Mouse (Mus musculus) natural killer cell, adult 2 months (primary cell): ENCODE data around the gene Gm17455.

Experiments
- DNase-seq, 2 experiments: peaks; one replicate each; pipeline ENCODE4 v3.0.0; 2022; ENCODE audit warnings: low spot score in 2 of 2

Gm17455 gene

GRCm38 (mm10) chr10:60373543-60373936 lies 26.0 kb upstream of the Gm17455 start:
- DNase-seq, result no peak

GRCm38 (mm10) chr10:60373937-60374578 lies 25.5 kb upstream of the Gm17455 start:
- no peak for DNase-seq

GRCm38 (mm10) chr10:60376704-60377103 lies 22.8 kb upstream of the Gm17455 start:
- no peak for DNase-seq

GRCm38 (mm10) chr10:60379419-60379957 lies 20.0 kb upstream of the Gm17455 start:
- no peak for DNase-seq

- DNase-seq, result no peak
Observed at GRCm38 (mm10) chr10:60380229-60380628, 19.3 kb upstream of the Gm17455 start.

- peak; percentile 29 to 39 for DNase-seq
Observed at GRCm38 (mm10) chr10:60381142-60381925, 18.2 kb upstream of the Gm17455 start.

GRCm38 (mm10) chr10:60388332-60388731 lies 11.2 kb upstream of the Gm17455 start:
- DNase-seq, result no peak

GRCm38 (mm10) chr10:60389447-60389865 lies 10.1 kb upstream of the Gm17455 start:
- DNase-seq, result peak; percentile 61 to 71

- peak in 1 of 2 experiments; percentile 23 for DNase-seq
Observed at GRCm38 (mm10) chr10:60390177-60390903, 9.2 kb upstream of the Gm17455 start.

GRCm38 (mm10) chr10:60390904-60391420 lies 8.6 kb upstream of the Gm17455 start:
- no peak for DNase-seq

- no peak for DNase-seq
Observed at GRCm38 (mm10) chr10:60391661-60392060, 7.9 kb upstream of the Gm17455 start.

GRCm38 (mm10) chr10:60394936-60395335 lies 4.6 kb upstream of the Gm17455 start:
- DNase-seq, result no peak

- DNase-seq, result peak; percentile 32 to 60
Observed at GRCm38 (mm10) chr10:60395605-60396004, 3.9 kb upstream of the Gm17455 start.

GRCm38 (mm10) chr10:60398051-60398814 lies 1.3 kb upstream of the Gm17455 start:
- DNase-seq, result no peak

GRCm38 (mm10) chr10:60400507-60401295 lies 1.2 kb downstream of the Gm17455 start:
- no peak for DNase-seq

- no peak for DNase-seq
Observed at GRCm38 (mm10) chr10:60405460-60406177, 6.1 kb downstream of the Gm17455 start.

- peak; percentile 55 to 70 for DNase-seq
Observed at GRCm38 (mm10) chr10:60407831-60408230, 8.3 kb downstream of the Gm17455 start.

GRCm38 (mm10) chr10:60411794-60412193 lies 12.3 kb downstream of the Gm17455 start:
- DNase-seq, result no peak

- DNase-seq, result peak in 1 of 2 experiments; percentile 56
Observed at GRCm38 (mm10) chr10:60413756-60414155, 14.2 kb downstream of the Gm17455 start.

GRCm38 (mm10) chr10:60417041-60417440 lies 17.5 kb downstream of the Gm17455 start:
- DNase-seq, result no peak
